Mouse (Mus musculus) liver, adult 2 months (tissue): ENCODE results near the gene Tmem208.

Source experiments
- CTCF ChIP-seq: fragments of 200-500 bp; IDR thresholded peaks from 2 replicates; pipeline ENCODE4 v1.5.1; 2011; ENCODE audit warnings: low read depth, low read length, control low read depth
- POLR2A ChIP-seq: fragments of 200-500 bp; IDR thresholded peaks from 2 replicates; pipeline ENCODE4 v1.6.1; 2011; ENCODE audit warnings: low read length, control low read depth; ENCODE audit not compliant: insufficient read depth; ENCODE audit errors: extremely low read depth

- TF ChIP-seq POLR2A = no peak
- no peak for TF ChIP-seq CTCF
These were observed 45.6 kb upstream of the Tmem208 start for GRCm38 (mm10) chr8:105280567-105280966.
